Mouse (Mus musculus): ENCODE data around the gene Pde10a.
A peak's percentile ranks its signal among the peaks of the same experiment; 100 is the strongest.

Gene Pde10a

DNA sequence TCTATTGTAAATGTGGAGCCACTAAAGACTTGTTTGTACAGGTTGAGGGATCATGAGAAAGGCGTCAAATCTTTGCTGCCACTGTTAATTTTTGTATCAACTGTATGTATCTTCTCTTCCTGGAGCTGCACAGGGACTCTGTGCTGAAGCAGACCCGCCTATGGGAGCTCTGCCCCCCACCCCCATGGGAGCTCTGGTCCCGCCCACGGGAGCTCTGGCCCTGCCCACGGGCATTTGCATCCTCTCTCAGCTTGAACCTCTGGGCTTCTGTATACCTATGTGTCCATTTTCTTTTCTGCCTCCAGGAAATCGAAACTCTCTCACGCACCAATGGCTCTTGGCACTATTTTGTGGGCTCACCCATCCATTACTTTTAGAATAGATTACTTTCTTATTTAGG lies 203.5 kb downstream of the Pde10a start:
- Histone ChIP-seq H3K9me3 (ENCODE audit: low read length) (no peaks in the 10 kb centered on the region), H3K4me3 (replicated peaks; ENCODE audit: low read length) (no peak overlapping the region), H3K27me3 (ENCODE audit: insufficient read depth, low read length) (0 out of 2 replicates have a peak, but pooled peaks cover 4% of the 10 kb centered on the region), H3K4me1 (replicated peaks; ENCODE audit: low read depth, low read length) (no peaks in the 10 kb centered on the region), H3K36me3 (ENCODE audit: insufficient read depth, low read length) (no peaks in the 10 kb centered on the region)
- TF ChIP-seq NANOG (IDR thresholded peaks at IDR 0.05; ENCODE audit: borderline replicate concordance, low read length) (no peak), POU5F1 (IDR thresholded peaks at IDR 0.05; ENCODE audit: borderline replicate concordance, low read length) (no peak), CTCF (conservative IDR thresholded peaks at IDR 0.05; ENCODE audit: low read length) (no peak)

DNA sequence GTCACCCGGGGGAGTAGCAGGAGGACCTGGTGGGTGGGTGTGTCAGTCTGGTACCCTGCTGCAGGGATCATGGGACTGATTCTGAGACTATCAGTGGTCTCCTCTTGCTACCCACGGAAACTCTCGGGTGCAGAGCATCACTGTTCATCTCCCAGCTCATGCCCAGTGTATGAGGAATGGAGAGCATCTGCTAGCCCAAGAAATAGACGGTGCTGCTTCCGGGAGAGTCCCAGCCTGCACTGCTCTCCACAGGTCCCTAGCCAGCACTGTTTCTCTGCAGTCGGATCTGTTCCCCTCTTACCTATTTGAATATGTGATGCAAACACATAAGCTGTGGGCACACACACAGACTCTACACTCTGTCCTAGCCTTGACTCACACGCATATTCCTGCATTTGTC lies 204.6 kb downstream of the Pde10a start:
- Histone ChIP-seq H3K27me3 (ENCODE audit: insufficient read depth, low read length) (0 out of 2 replicates have a peak, but pooled peaks cover 4% of the 10 kb centered on the region), H3K9me3 (ENCODE audit: low read length) (no peaks in the 10 kb centered on the region), H3K4me3 (replicated peaks; ENCODE audit: low read length) (no peak overlapping the region), H3K4me1 (replicated peaks; ENCODE audit: low read depth, low read length) (0 out of 2 replicates have a peak, but pooled peaks cover 3% of the 10 kb centered on the region), H3K36me3 (ENCODE audit: insufficient read depth, low read length) (no peaks in the 10 kb centered on the region)
- TF ChIP-seq CTCF (conservative IDR thresholded peaks at IDR 0.05; ENCODE audit: low read length) (no peak), NANOG (IDR thresholded peaks at IDR 0.05; ENCODE audit: borderline replicate concordance, low read length) (no peak), POU5F1 (IDR thresholded peaks at IDR 0.05; ENCODE audit: borderline replicate concordance, low read length) (no peak)

DNA sequence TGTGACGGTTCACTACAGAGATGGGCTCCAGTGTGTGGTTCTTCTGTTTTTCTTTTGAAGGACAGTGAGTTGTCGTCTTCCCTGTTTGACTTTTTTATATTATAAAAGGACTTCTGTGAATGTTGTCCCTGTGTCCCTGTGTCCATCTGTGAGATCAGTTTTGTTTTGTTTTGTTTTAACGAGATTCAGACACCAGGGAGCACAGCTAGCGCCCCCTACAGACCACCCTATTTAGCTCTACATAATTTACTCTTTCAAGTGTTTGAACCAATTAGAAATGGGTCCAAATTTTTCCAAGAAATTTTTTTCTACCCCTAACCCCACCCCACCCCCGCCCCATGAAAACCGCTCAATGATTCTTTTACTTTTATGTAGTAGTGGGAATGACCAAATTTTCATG lies 205.9 kb downstream of the Pde10a start:
- TF ChIP-seq CTCF (conservative IDR thresholded peaks at IDR 0.05; ENCODE audit: low read length) (peak; percentile 31), POU5F1 (IDR thresholded peaks at IDR 0.05; ENCODE audit: borderline replicate concordance, low read length) (no peak), NANOG (IDR thresholded peaks at IDR 0.05; ENCODE audit: borderline replicate concordance, low read length) (no peak)
- Histone ChIP-seq H3K9me3 (ENCODE audit: low read length) (no peaks in the 10 kb centered on the region), H3K4me3 (replicated peaks; ENCODE audit: low read length) (no peak overlapping the region), H3K4me1 (replicated peaks; ENCODE audit: low read depth, low read length) (0 out of 2 replicates have a peak, but pooled peaks cover 3% of the 10 kb centered on the region), H3K36me3 (ENCODE audit: insufficient read depth, low read length) (no peaks in the 10 kb centered on the region), H3K27me3 (ENCODE audit: insufficient read depth, low read length) (0 out of 2 replicates have a peak, but pooled peaks cover 4% of the 10 kb centered on the region)

DNA sequence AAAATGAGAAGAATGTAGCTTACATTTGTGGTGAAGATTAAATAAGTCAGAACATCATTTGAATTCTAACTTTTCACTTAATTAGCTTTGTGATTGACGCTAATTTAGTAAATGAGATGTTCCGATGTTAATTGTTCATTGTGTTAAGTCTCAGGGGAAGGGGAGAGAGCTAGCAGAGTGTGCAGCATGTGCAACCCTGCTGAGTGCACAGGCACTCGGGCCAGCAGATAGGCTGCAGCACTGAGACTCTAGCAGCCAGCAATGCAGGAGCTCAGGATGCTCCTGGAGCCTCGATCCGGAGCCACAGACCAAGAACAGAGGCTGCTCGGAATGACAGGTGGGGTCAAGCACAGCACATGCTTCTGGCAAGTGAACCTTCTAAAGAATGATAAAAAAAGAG lies 211.1 kb downstream of the Pde10a start:
- Histone ChIP-seq H3K36me3 (ENCODE audit: insufficient read depth, low read length) (no peaks in the 10 kb centered on the region), H3K27me3 (ENCODE audit: insufficient read depth, low read length) (0 out of 2 replicates have a peak, but pooled peaks cover 4% of the 10 kb centered on the region), H3K9me3 (ENCODE audit: low read length) (peaks cover 6% of the 10 kb centered on the region; the same call in 1 of the 2 replicates), H3K4me1 (replicated peaks; ENCODE audit: low read depth, low read length) (0 out of 2 replicates have a peak, but pooled peaks cover 3% of the 10 kb centered on the region), H3K4me3 (replicated peaks; ENCODE audit: low read length) (no peak overlapping the region)
- no peak for TF ChIP-seq NANOG (IDR thresholded peaks at IDR 0.05; ENCODE audit: borderline replicate concordance, low read length)
- TF ChIP-seq CTCF (conservative IDR thresholded peaks at IDR 0.05; ENCODE audit: low read length) = no peak
- no peak for TF ChIP-seq POU5F1 (IDR thresholded peaks at IDR 0.05; ENCODE audit: borderline replicate concordance, low read length)

DNA sequence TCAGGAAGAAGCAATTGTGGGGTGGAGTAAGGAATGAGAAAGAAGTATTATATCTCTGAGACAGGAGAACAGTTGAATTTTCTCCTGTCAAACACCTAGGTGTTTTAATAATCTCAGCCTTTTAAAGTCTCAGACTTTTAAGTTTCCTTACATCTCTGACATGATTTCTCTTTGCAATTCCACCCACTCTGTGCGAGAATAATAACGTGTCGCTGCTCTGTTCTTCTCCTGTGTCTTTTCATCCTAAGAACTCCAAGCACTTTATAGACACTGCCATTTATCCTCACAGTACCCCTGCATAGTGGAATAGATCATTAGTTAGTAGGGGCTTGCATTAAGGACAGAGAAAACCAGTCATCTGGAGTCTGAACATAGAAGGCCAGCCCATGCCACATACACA lies 217.6 kb downstream of the Pde10a start:
- Histone ChIP-seq H3K27me3 (ENCODE audit: insufficient read depth, low read length) (peaks cover under 1% of the 10 kb centered on the region; the same call in 1 of the 2 replicates), H3K9me3 (ENCODE audit: low read length) (peaks cover 2% of the 10 kb centered on the region; the same call in 1 of the 2 replicates), H3K4me3 (replicated peaks; ENCODE audit: low read length) (no peak overlapping the region), H3K36me3 (ENCODE audit: insufficient read depth, low read length) (no peaks in the 10 kb centered on the region), H3K4me1 (replicated peaks; ENCODE audit: low read depth, low read length) (no peaks in the 10 kb centered on the region)
- TF ChIP-seq POU5F1 (IDR thresholded peaks at IDR 0.05; ENCODE audit: borderline replicate concordance, low read length) = no peak
- TF ChIP-seq NANOG (IDR thresholded peaks at IDR 0.05; ENCODE audit: borderline replicate concordance, low read length) = no peak
- no peak for TF ChIP-seq CTCF (conservative IDR thresholded peaks at IDR 0.05; ENCODE audit: low read length)

DNA sequence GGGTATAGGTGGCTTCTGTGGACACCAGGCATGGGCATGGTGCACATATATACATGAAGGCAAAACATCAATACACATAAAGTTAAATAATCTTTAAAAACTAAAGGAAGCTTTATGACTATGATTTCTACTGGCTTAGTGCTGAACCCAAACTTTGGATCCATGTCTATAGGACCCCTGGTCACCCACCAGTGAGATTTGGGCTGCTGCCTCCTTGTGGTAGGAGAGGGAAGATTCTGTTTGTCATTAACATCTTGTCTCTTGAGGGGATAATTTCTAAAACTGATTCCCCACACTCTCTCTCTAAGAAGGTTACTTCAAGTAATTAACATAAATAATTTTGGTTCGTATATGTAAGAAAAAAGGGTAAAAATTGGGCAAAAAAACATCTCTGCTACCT lies 220.2 kb downstream of the Pde10a start:
- no peaks in the 10 kb centered on the region for H3K9me3 ChIP-seq (ENCODE audit: low read length)
- no peaks in the 10 kb centered on the region for H3K4me1 ChIP-seq (replicated peaks; ENCODE audit: low read depth, low read length)
- peaks cover 2% of the 10 kb centered on the region; the same call in 1 of the 2 replicates for H3K27me3 ChIP-seq (ENCODE audit: insufficient read depth, low read length)
- H3K4me3 ChIP-seq (replicated peaks; ENCODE audit: low read length) = no peak overlapping the region
- no peaks in the 10 kb centered on the region for H3K36me3 ChIP-seq (ENCODE audit: insufficient read depth, low read length)
- TF ChIP-seq POU5F1 (IDR thresholded peaks at IDR 0.05; ENCODE audit: borderline replicate concordance, low read length) = no peak
- TF ChIP-seq CTCF (conservative IDR thresholded peaks at IDR 0.05; ENCODE audit: low read length) = no peak
- no peak for TF ChIP-seq NANOG (IDR thresholded peaks at IDR 0.05; ENCODE audit: borderline replicate concordance, low read length)

DNA sequence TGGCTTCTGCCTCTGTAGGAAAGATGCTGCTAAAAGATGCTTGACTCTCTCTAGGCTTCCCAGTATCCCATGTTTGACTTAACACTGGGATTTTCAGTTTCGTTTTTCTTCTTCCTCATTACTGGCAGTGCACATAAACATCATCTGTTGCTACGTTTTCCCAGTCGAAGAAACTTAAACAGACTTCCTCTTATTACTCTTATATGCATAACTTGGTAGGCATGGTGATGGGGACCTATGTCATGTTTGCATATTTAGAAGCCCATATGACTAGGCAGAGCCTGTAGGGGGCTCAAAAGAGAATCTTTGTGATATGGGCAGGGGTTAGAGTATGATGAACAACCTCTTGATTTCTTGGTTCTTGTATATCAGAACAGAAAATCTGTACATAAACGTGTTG lies 224.3 kb downstream of the Pde10a start:
- H3K4me1 ChIP-seq (replicated peaks; ENCODE audit: low read depth, low read length) = no peaks in the 10 kb centered on the region
- H3K36me3 ChIP-seq (ENCODE audit: insufficient read depth, low read length) = no peaks in the 10 kb centered on the region
- peaks cover 2% of the 10 kb centered on the region; the same call in 1 of the 2 replicates for H3K27me3 ChIP-seq (ENCODE audit: insufficient read depth, low read length)
- no peak for TF ChIP-seq NANOG (IDR thresholded peaks at IDR 0.05; ENCODE audit: borderline replicate concordance, low read length)
- no peak for TF ChIP-seq CTCF (conservative IDR thresholded peaks at IDR 0.05; ENCODE audit: low read length)
- no peak for TF ChIP-seq POU5F1 (IDR thresholded peaks at IDR 0.05; ENCODE audit: borderline replicate concordance, low read length)
- no peaks in the 10 kb centered on the region for H3K9me3 ChIP-seq (ENCODE audit: low read length)
- H3K4me3 ChIP-seq (replicated peaks; ENCODE audit: low read length) = no peak overlapping the region

DNA sequence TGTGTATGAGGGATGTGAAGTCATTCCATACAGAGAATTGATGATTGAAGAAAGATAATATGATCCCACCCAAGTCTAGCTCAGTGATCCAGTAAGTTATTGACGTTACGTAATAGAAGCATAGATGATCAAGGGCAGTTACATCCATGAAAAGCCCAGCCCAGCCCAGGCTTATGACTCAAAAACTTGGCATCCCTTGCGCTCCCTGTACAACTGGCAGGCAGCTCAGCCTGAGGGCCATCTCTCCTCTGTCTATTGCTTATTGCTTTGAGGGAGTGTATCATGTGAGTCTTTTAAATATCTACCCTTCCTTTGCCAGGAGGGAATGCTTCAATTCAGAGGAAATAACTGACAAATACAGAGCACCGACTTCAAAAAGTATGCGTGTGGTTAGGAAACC lies 232.4 kb downstream of the Pde10a start:
- Histone ChIP-seq H3K4me3 (replicated peaks; ENCODE audit: low read length) (no peak overlapping the region), H3K36me3 (ENCODE audit: insufficient read depth, low read length) (no peaks in the 10 kb centered on the region), H3K27me3 (ENCODE audit: insufficient read depth, low read length) (no peaks in the 10 kb centered on the region; the same call in 1 of the 2 replicates), H3K9me3 (ENCODE audit: low read length) (no peaks in the 10 kb centered on the region), H3K4me1 (replicated peaks; ENCODE audit: low read depth, low read length) (no peaks in the 10 kb centered on the region)
- TF ChIP-seq POU5F1 (IDR thresholded peaks at IDR 0.05; ENCODE audit: borderline replicate concordance, low read length) = no peak
- no peak for TF ChIP-seq CTCF (conservative IDR thresholded peaks at IDR 0.05; ENCODE audit: low read length)

DNA sequence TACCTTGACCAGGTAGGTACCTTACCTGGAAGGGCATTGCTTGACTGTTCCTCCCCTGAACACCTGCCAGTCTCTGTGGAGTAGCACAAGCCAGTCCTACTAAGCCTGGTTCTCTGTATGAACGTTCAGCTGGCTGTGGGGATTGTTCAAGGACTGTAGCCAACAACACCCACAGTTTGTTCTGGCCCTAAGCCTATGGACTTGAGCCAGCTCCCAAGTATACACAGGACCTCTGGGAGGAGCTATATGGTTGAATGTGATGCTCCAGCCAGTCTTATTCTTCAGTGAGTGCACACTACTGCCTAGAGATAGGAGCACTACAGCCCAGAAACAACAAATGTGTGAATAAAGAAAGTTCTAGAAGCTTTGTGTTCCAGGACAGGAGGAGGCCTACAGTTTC lies 238.1 kb downstream of the Pde10a start:
- no peak overlapping the region for H3K4me3 ChIP-seq (replicated peaks; ENCODE audit: low read length)

More for the DNA sequence above, 238.1 kb downstream of the Pde10a start:
- no peaks in the 10 kb centered on the region for H3K4me1 ChIP-seq (replicated peaks; ENCODE audit: low read depth, low read length)
- TF ChIP-seq POU5F1 (IDR thresholded peaks at IDR 0.05; ENCODE audit: borderline replicate concordance, low read length) = no peak
- TF ChIP-seq NANOG (IDR thresholded peaks at IDR 0.05; ENCODE audit: borderline replicate concordance, low read length) = no peak
- TF ChIP-seq CTCF (conservative IDR thresholded peaks at IDR 0.05; ENCODE audit: low read length) = no peak
- no peaks in the 10 kb centered on the region for H3K27me3 ChIP-seq (ENCODE audit: insufficient read depth, low read length)
- H3K36me3 ChIP-seq (ENCODE audit: insufficient read depth, low read length) = no peaks in the 10 kb centered on the region
- no peaks in the 10 kb centered on the region for H3K9me3 ChIP-seq (ENCODE audit: low read length)
